Mouse (Mus musculus) adrenal gland, adult 2 months (tissue): ENCODE data around the gene St7. TPM values are rescaled to one million over a fixed set of nuclear protein-coding genes. Genes with fewer than 3 reads are reported as not detected.

Experiments used
- DNase-seq: peaks from one replicate; pipeline ENCODE4 v3.0.0; 2021
- polyA plus RNA-seq: library from polyadenylated mRNA; depleted of rRNA; stranded (reverse); fragments of >200 nt; gene quantifications from 2 replicates; pipeline ENCODE4 v1.2.3, GENCODE M21; 2012; rRNA removed
- total RNA-seq, 2 experiments: library from RNA; stranded (reverse); gene quantifications; 2 replicates each; pipeline ENCODE4 v1.2.3; 2021

St7 gene
- total and polyA plus RNA-seq, 3 experiments: 8.1 to 28.2 (median 26.4) TPM

GRCm38 (mm10) chr6:17947130-17947831 is 254.5 kb downstream of the St7 start:
- no peak for DNase-seq

- DNase-seq: no peak
These were observed 256.4 kb downstream of the St7 start for GRCm38 (mm10) chr6:17949103-17949502.

GRCm38 (mm10) chr6:17951779-17952178 is 259.0 kb downstream of the St7 start:
- no peak for DNase-seq

- no peak for DNase-seq
These were observed 270.7 kb downstream of the St7 start for GRCm38 (mm10) chr6:17963455-17963854.

- DNase-seq: no peak
These were observed 275.9 kb downstream of the St7 start for GRCm38 (mm10) chr6:17968467-17969144.

- DNase-seq: no peak
These were observed 277.1 kb downstream of the St7 start for GRCm38 (mm10) chr6:17969815-17970214.

GRCm38 (mm10) chr6:17971393-17971792 is 278.7 kb downstream of the St7 start:
- no peak for DNase-seq

GRCm38 (mm10) chr6:17974416-17974815 is 281.7 kb downstream of the St7 start:
- no peak for DNase-seq

- DNase-seq: no peak
These were observed 284.4 kb downstream of the St7 start for GRCm38 (mm10) chr6:17977165-17977564.

GRCm38 (mm10) chr6:17978324-17978723 is 285.6 kb downstream of the St7 start:
- no peak for DNase-seq

GRCm38 (mm10) chr6:17978881-17979280 is 286.1 kb downstream of the St7 start:
- no peak for DNase-seq

GRCm38 (mm10) chr6:17979361-17979760 is 286.6 kb downstream of the St7 start:
- DNase-seq: no peak

- DNase-seq: no peak
These were observed 297.7 kb downstream of the St7 start for GRCm38 (mm10) chr6:17990173-17991028.

- DNase-seq: peak; percentile 18
These were observed 298.9 kb downstream of the St7 start for GRCm38 (mm10) chr6:17991625-17992024.

Other genes starting within 250 kb of the St7 start
- gene Met, start 229.1 kb upstream of the St7 start, total RNA-seq: 10 to 100 TPM in 1 of 2 experiments, 1 to 10 TPM in 1; 7.8 to 11.5 TPM
- 0.84 and 1.5 TPM in 2 replicates for gene Met, start 229.1 kb upstream of the St7 start, polyA plus RNA-seq
- gene Capza2, start 56.7 kb upstream of the St7 start, total RNA-seq: 100 to 1,000 TPM; 144 to 170 TPM
- gene Capza2, start 56.7 kb upstream of the St7 start, polyA plus RNA-seq: 2.1 and 2.2 TPM in 2 replicates